Mouse (Mus musculus) gastrocnemius, postnatal 25 days (tissue): ENCODE data around the gene Dleu7. TPM values are rescaled to one million over a fixed set of nuclear protein-coding genes. Genes with fewer than 3 reads are reported as not detected.
A peak's percentile ranks its signal among the peaks of the same experiment; 100 is the strongest.

Source experiments
- DNase-seq: peaks from one replicate; pipeline ENCODE4 v3.0.0; 2022
- total RNA-seq, 2 experiments: library from RNA; stranded (reverse); gene quantifications; 1 replicate in 1 of 2; 2 replicates in 1 of 2; pipeline ENCODE4 v1.2.3; 2021

Dleu7 gene
- total RNA-seq, 2 experiments from 2014 or later: not detected

GRCm38 (mm10) chr14:62282974-62283373, 9.9 kb downstream of the Dleu7 start:
- DNase-seq: no peak

- DNase-seq: peak; percentile 16
Observed at GRCm38 (mm10) chr14:62273604-62274003, 19.2 kb downstream of the Dleu7 start.

GRCm38 (mm10) chr14:62270698-62271396, 22.0 kb downstream of the Dleu7 start:
- no peak for DNase-seq

GRCm38 (mm10) chr14:62258978-62259536, 33.8 kb downstream of the Dleu7 start:
- peak; percentile 50 for DNase-seq

- DNase-seq: no peak
Observed at GRCm38 (mm10) chr14:62258125-62258524, 34.7 kb downstream of the Dleu7 start.

GRCm38 (mm10) chr14:62256066-62256465, 36.8 kb downstream of the Dleu7 start:
- no peak for DNase-seq

- no peak for DNase-seq
Observed at GRCm38 (mm10) chr14:62254371-62254770, 38.5 kb downstream of the Dleu7 start.

GRCm38 (mm10) chr14:62251999-62252398, 40.8 kb downstream of the Dleu7 start:
- peak; percentile 15 for DNase-seq

- DNase-seq: no peak
Observed at GRCm38 (mm10) chr14:62250046-62250445, 42.8 kb downstream of the Dleu7 start.

GRCm38 (mm10) chr14:62249251-62249650, 43.6 kb downstream of the Dleu7 start:
- DNase-seq: no peak

- DNase-seq: no peak
Observed at GRCm38 (mm10) chr14:62248796-62249195, 44.1 kb downstream of the Dleu7 start.

- DNase-seq: no peak
Observed at GRCm38 (mm10) chr14:62248345-62248744, 44.5 kb downstream of the Dleu7 start.

GRCm38 (mm10) chr14:62245557-62245956, 47.3 kb downstream of the Dleu7 start:
- no peak for DNase-seq

GRCm38 (mm10) chr14:62243530-62243929, 49.3 kb downstream of the Dleu7 start:
- DNase-seq: no peak

- no peak for DNase-seq
Observed at GRCm38 (mm10) chr14:62235969-62236368, 56.9 kb downstream of the Dleu7 start.

GRCm38 (mm10) chr14:62235214-62235613, 57.6 kb downstream of the Dleu7 start:
- DNase-seq: no peak

GRCm38 (mm10) chr14:62230968-62231367, 61.9 kb downstream of the Dleu7 start:
- DNase-seq: no peak

- DNase-seq: no peak
Observed at GRCm38 (mm10) chr14:62227101-62227500, 65.7 kb downstream of the Dleu7 start.

GRCm38 (mm10) chr14:62226576-62227047, 66.2 kb downstream of the Dleu7 start:
- no peak for DNase-seq

Other genes starting within 250 kb of the Dleu7 start
- 1 to 10 TPM; 3.9 to 6.1 TPM for gene Rnaseh2b, start 458 bp downstream of the Dleu7 start, total RNA-seq
- not detected for gene Gucy1b2, start 163.2 kb upstream of the Dleu7 start, total RNA-seq